Mouse (Mus musculus): ENCODE results near the gene Eddm3b. TPM values are rescaled to one million over a fixed set of nuclear protein-coding genes. Genes with fewer than 3 reads are reported as not detected.

The Eddm3b gene
- polyA plus RNA-seq, 1 experiment from 2014 or later: 2.0 TPM

DNA sequence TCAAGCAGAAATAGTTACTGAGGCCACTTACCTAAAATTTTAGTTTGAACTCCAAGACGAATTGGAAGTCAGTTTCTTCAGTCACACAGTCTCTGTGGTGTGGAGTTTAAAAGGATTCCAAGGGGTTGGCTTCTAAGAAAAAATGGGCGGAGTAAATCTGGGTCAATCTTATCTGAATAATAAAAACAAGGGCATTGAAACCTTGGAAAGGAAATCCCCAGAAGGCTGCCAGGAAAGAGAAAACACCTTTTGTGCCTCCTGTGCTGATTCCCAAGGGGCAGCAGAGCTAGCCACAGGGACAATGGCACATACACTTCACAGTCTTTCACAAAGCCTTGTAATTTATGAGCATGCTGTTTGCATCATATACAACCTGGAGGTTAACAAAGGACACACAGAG, 32.5 kb downstream of the Eddm3b start, which contains the start of gene Rnase1:
Gene Rnase1 (minus strand): TSS at position 101 of the 400 bp plus-strand sequence.
- DNase-seq (ENCODE audit: low spot score): no peak
- Histone ChIP-seq H3K9ac (ENCODE audit: low read depth, low read length) (no peak within 1 kb of the TSS), H3K9me3 (replicated peaks; ENCODE audit: low read length) (no peaks in the 10 kb centered on the region), H3K36me3 (ENCODE audit: insufficient read depth, low read length) (no peaks in the 10 kb centered on the region), H3K4me1 (replicated peaks; ENCODE audit: insufficient read depth, low read length) (no peaks in the 10 kb centered on the region), H3K27ac (no peak within 1 kb of the TSS), H3K4me2 (ENCODE audit: low read length) (no peak within 1 kb of the TSS), H3K4me3 (replicated peaks; ENCODE audit: low read depth, low read length) (no peak within 1 kb of the TSS), H3K27me3 (ENCODE audit: insufficient read depth, low read length) (no peaks in the 10 kb centered on the region)
- no peak for ATAC-seq (replicated peaks; ENCODE audit: low FRiP score, low read depth)
- WGBS: 70% methylated on average over 2 of the region's 2 CpGs
- no peak for TF ChIP-seq CTCF (IDR thresholded peaks at IDR 0.05; ENCODE audit: low read depth)

DNA sequence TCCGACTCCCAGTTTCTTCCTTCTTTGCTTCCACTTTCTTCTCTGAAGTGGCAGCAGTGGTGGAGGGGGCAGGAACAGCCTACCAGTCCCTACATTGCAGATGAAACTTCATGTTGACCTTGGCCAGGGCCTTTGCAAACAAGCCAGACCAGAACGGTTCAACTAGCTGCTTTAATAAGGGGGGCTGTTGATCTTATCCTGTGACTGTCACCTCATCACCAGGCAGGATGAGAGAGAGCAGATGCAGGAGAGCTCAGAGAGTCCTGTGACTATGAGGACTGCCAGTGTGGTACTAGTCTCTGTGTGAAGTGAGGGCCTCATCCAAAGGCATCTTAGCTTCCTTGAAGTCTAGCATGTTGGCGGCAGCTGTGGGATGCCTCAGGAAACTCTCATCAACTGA, 33.8 kb downstream of the Eddm3b start:
- Histone ChIP-seq H3K36me3 (ENCODE audit: insufficient read depth, low read length) (no peaks in the 10 kb centered on the region), H3K4me3 (replicated peaks; ENCODE audit: low read depth, low read length) (no peak overlapping the region), H3K27me3 (ENCODE audit: insufficient read depth, low read length) (no peaks in the 10 kb centered on the region), H3K9ac (ENCODE audit: low read depth, low read length) (no peak overlapping the region), H3K27ac (no peak overlapping the region), H3K9me3 (replicated peaks; ENCODE audit: low read length) (no peaks in the 10 kb centered on the region), H3K4me1 (replicated peaks; ENCODE audit: insufficient read depth, low read length) (no peaks in the 10 kb centered on the region), H3K4me2 (ENCODE audit: low read length) (no peak overlapping the region)
- ATAC-seq (replicated peaks; ENCODE audit: low FRiP score, low read depth): no peak
- 65% methylated on average over 3 of the region's 3 CpGs for WGBS
- TF ChIP-seq CTCF (IDR thresholded peaks at IDR 0.05; ENCODE audit: low read depth): no peak
- no peak for DNase-seq (ENCODE audit: low spot score)

DNA sequence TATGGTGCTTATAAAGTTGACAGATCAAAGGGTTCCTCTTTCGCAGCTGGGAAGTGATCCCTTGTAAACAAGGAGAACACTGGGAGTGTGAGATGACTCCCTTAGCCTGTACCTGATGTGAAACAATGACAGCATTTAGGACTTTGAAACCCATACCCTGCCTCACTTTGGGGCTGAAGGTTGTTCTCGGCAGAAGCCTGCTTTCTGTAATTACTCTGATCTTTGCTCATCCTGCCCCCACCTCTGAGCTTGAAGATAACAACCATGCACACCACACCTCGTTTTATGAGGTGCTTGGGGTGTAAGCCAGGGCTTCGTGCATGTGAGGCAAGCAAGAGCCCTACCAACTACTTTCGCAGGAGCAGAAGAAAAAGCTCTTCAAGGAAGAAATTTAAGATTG, 34.9 kb downstream of the Eddm3b start:
- ATAC-seq (replicated peaks; ENCODE audit: low FRiP score, low read depth): no peak
- 17% methylated on average over 5 of the region's 5 CpGs for WGBS

DNA sequence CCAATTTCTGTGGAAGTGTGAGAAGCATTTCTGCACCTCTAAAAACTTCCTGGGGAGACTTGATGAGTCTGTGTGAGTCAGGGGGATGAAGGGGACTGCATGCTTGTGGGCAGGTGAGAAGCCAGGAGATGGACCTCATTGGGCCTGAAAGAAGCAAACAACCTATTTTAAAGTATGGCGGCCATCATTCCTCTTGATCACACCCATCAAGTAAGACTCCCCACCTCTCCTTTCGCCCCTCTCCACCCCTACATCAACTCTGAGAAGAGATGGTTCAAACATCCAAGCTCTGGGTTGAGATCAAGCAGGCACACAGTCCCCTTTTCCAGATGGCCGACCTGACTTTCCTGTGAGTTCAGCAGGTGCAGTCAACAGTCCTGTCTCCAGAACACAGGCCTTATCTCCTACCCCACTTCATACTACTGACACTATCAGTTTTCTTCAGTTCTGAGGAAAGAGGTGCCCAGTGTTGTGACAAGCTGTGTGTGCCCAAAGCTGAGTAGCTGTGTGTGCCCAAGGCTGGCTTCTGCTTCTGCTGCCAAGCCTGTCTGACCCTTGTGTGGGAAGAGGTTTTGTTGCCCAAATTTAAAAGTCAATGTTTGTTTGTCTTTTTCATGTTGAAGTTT, 36.1 kb downstream of the Eddm3b start:
- H3K36me3 ChIP-seq (ENCODE audit: insufficient read depth, low read length): no peaks in the 10 kb centered on the region
- DNase-seq (ENCODE audit: low spot score) (no peak), ATAC-seq (replicated peaks; ENCODE audit: low FRiP score, low read depth) (no peak)
- H3K9me3 ChIP-seq (replicated peaks; ENCODE audit: low read length): no peaks in the 10 kb centered on the region
- H3K27me3 ChIP-seq (ENCODE audit: insufficient read depth, low read length): no peaks in the 10 kb centered on the region
- no peak overlapping the region for H3K4me2 ChIP-seq (ENCODE audit: low read length)
- WGBS: 93% methylated on average over 3 of the region's 3 CpGs
- no peak overlapping the region for H3K4me3 ChIP-seq (replicated peaks; ENCODE audit: low read depth, low read length)
- H3K27ac ChIP-seq: no peak overlapping the region
- TF ChIP-seq CTCF (IDR thresholded peaks at IDR 0.05; ENCODE audit: low read depth): no peak
- no peaks in the 10 kb centered on the region for H3K4me1 ChIP-seq (replicated peaks; ENCODE audit: insufficient read depth, low read length)
- H3K9ac ChIP-seq (ENCODE audit: low read depth, low read length): no peak overlapping the region

More for the DNA sequence above, 34.9 kb downstream of the Eddm3b start:
- no peaks in the 10 kb centered on the region for H3K36me3 ChIP-seq (ENCODE audit: insufficient read depth, low read length)
- no peaks in the 10 kb centered on the region for H3K27me3 ChIP-seq (ENCODE audit: insufficient read depth, low read length)
- H3K4me2 ChIP-seq (ENCODE audit: low read length): no peak overlapping the region
- no peak for TF ChIP-seq CTCF (IDR thresholded peaks at IDR 0.05; ENCODE audit: low read depth)
- no peaks in the 10 kb centered on the region for H3K4me1 ChIP-seq (replicated peaks; ENCODE audit: insufficient read depth, low read length)
- H3K27ac ChIP-seq: no peak overlapping the region
- no peaks in the 10 kb centered on the region for H3K9me3 ChIP-seq (replicated peaks; ENCODE audit: low read length)
- no peak overlapping the region for H3K9ac ChIP-seq (ENCODE audit: low read depth, low read length)
- no peak overlapping the region for H3K4me3 ChIP-seq (replicated peaks; ENCODE audit: low read depth, low read length)
- peak; percentile 27 for DNase-seq (ENCODE audit: low spot score)

DNA sequence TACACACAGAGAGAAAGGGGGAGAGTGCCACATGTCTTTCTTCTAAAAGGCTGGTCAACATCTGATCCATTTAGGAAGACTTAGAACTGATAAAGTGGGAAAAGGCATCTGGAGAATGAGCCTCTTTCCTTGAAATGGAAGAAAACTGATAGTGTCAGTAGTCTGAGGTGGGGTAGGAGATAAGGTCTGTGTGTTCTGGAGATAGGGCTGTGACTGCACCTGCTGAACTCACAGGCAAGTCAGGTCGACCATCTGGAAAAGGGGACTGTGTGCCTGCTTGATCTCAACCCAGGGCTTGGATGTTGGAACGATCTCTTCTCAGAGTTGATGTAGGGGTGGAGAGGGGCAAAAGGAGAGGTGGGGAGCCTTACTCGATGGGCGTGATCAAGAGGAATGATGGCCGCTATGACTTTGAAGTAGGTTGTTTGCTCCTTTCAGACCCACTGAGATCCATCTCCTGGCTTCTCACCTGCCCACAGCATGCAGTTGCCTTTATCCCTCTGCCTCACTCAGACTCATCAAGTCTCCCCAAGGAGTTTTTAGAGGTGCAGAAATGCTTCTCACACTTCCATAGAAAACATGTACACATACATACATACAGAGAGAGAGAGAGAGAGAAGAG, 38.1 kb downstream of the Eddm3b start:
- Histone ChIP-seq H3K36me3 (ENCODE audit: insufficient read depth, low read length) (no peaks in the 10 kb centered on the region), H3K9ac (ENCODE audit: low read depth, low read length) (no peak overlapping the region), H3K9me3 (replicated peaks; ENCODE audit: low read length) (no peaks in the 10 kb centered on the region), H3K4me3 (replicated peaks; ENCODE audit: low read depth, low read length) (no peak overlapping the region), H3K4me2 (ENCODE audit: low read length) (no peak overlapping the region), H3K27ac (no peak overlapping the region), H3K27me3 (ENCODE audit: insufficient read depth, low read length) (no peaks in the 10 kb centered on the region), H3K4me1 (replicated peaks; ENCODE audit: insufficient read depth, low read length) (no peaks in the 10 kb centered on the region)
- no peak for TF ChIP-seq CTCF (IDR thresholded peaks at IDR 0.05; ENCODE audit: low read depth)
- 73% methylated on average over 5 of the region's 5 CpGs for WGBS
- DNase-seq (ENCODE audit: low spot score) (no peak), ATAC-seq (replicated peaks; ENCODE audit: low FRiP score, low read depth) (no peak)

- no peak overlapping the region for H3K4me2 ChIP-seq (ENCODE audit: low read length)
- no peak overlapping the region for H3K27ac ChIP-seq
- H3K9ac ChIP-seq (ENCODE audit: low read depth, low read length): no peak overlapping the region
- 60% methylated on average over 5 of the region's 5 CpGs for WGBS
- H3K4me3 ChIP-seq (replicated peaks; ENCODE audit: low read depth, low read length): no peak overlapping the region
- H3K9me3 ChIP-seq (replicated peaks; ENCODE audit: low read length): no peaks in the 10 kb centered on the region
- H3K27me3 ChIP-seq (ENCODE audit: insufficient read depth, low read length): no peaks in the 10 kb centered on the region
- no peak for TF ChIP-seq CTCF (IDR thresholded peaks at IDR 0.05; ENCODE audit: low read depth)
- peak; percentile 25 for DNase-seq (ENCODE audit: low spot score)
- H3K4me1 ChIP-seq (replicated peaks; ENCODE audit: insufficient read depth, low read length): no peaks in the 10 kb centered on the region
- ATAC-seq (replicated peaks; ENCODE audit: low FRiP score, low read depth): no peak
- no peaks in the 10 kb centered on the region for H3K36me3 ChIP-seq (ENCODE audit: insufficient read depth, low read length)
These were observed 42.0 kb downstream of the Eddm3b start for GRCm38 (mm10) chr14:51156056-51156735.

Measured in kidney, postnatal 0 days (tissue).